Mouse (Mus musculus) yolk sac, embryonic 10.5 days (tissue): Measurements from ENCODE around the gene Me3.
"Not testable (repeated sequence)": the region's sequence is repeated elsewhere in the genome, so short reads cannot be mapped to it uniquely, and the experiment has no call there.

Source experiments
- DNase-seq: peaks from one replicate; pipeline ENCODE4 v3.0.0-alpha.2; 2017; ENCODE audit warnings: low spot score

Me3 gene

GRCm38 (mm10) chr7:89730514-89730913 lies 98.3 kb downstream of the Me3 start:
- DNase-seq, result no peak

- DNase-seq, result not testable (repeated sequence)
These were observed 98.9 kb downstream of the Me3 start for GRCm38 (mm10) chr7:89731115-89731514.

- no peak for DNase-seq
These were observed 116.2 kb downstream of the Me3 start for GRCm38 (mm10) chr7:89748415-89748814.

- DNase-seq, result no peak
These were observed 117.0 kb downstream of the Me3 start for GRCm38 (mm10) chr7:89749183-89749582.

GRCm38 (mm10) chr7:89766678-89767508 lies 134.7 kb downstream of the Me3 start:
- DNase-seq, result no peak

GRCm38 (mm10) chr7:89769106-89769896 lies 137.1 kb downstream of the Me3 start:
- DNase-seq, result no peak

GRCm38 (mm10) chr7:89770021-89770420 lies 137.8 kb downstream of the Me3 start:
- DNase-seq, result no peak

- no peak for DNase-seq
These were observed 140.7 kb downstream of the Me3 start for GRCm38 (mm10) chr7:89772906-89773305.

- no peak for DNase-seq
These were observed 141.2 kb downstream of the Me3 start for GRCm38 (mm10) chr7:89773352-89773921.

GRCm38 (mm10) chr7:89773926-89774325 lies 141.7 kb downstream of the Me3 start:
- no peak for DNase-seq

- no peak for DNase-seq
These were observed 143.7 kb downstream of the Me3 start for GRCm38 (mm10) chr7:89775848-89776247.

- DNase-seq, result no peak
These were observed 149.2 kb downstream of the Me3 start for GRCm38 (mm10) chr7:89781391-89781790.

- DNase-seq, result no peak
These were observed 155.5 kb downstream of the Me3 start for GRCm38 (mm10) chr7:89787735-89788134.

- DNase-seq, result no peak
These were observed 160.4 kb downstream of the Me3 start for GRCm38 (mm10) chr7:89792576-89792975.

GRCm38 (mm10) chr7:89795366-89795765 lies 163.2 kb downstream of the Me3 start:
- no peak for DNase-seq

- no peak for DNase-seq
These were observed 164.2 kb downstream of the Me3 start for GRCm38 (mm10) chr7:89796351-89796801.

- no peak for DNase-seq
These were observed 166.3 kb downstream of the Me3 start for GRCm38 (mm10) chr7:89798358-89799020.

- DNase-seq, result no peak
These were observed 170.3 kb downstream of the Me3 start for GRCm38 (mm10) chr7:89802447-89802846.

GRCm38 (mm10) chr7:89803966-89804365 lies 171.8 kb downstream of the Me3 start:
- DNase-seq, result no peak

GRCm38 (mm10) chr7:89809400-89809799 lies 177.2 kb downstream of the Me3 start:
- DNase-seq, result no peak

GRCm38 (mm10) chr7:89828436-89829065 lies 196.4 kb downstream of the Me3 start:
- no peak for DNase-seq

- no peak for DNase-seq
These were observed 197.0 kb downstream of the Me3 start for GRCm38 (mm10) chr7:89829201-89829600.
